Mouse (Mus musculus) forebrain, embryonic 15.5 days (tissue): Measurements from ENCODE around the gene Gm14391. TPM values are rescaled to one million over a fixed set of nuclear protein-coding genes. Genes with fewer than 3 reads are reported as not detected.
"Not testable (repeated sequence)": the region's sequence is repeated elsewhere in the genome, so short reads cannot be mapped to it uniquely, and the experiment has no call there.

Experiments used
- ATAC-seq: fragments of 200-750 bp; cut with Nextera tagmentation; replicated peaks from 2 replicates; pipeline ENCODE4 v1.8.0; 2017; ENCODE audit warnings: mild to moderate bottlenecking, moderate TSS enrichment, moderate library complexity
- H3K27ac ChIP-seq: fragments of 300-500 bp; sonication (generic); replicated peaks from 2 replicates; pipeline ENCODE4 v1.5.1; 2015; ENCODE audit warnings: mild to moderate bottlenecking, inconsistent platforms
- H3K27me3 ChIP-seq: fragments of 300-500 bp; sonication (generic); 2 replicates; pipeline ENCODE4 v1.6.1; 2015; ENCODE audit warnings: inconsistent platforms
- H3K36me3 ChIP-seq: fragments of 300-500 bp; sonication (generic); 2 replicates; pipeline ENCODE4 v1.6.1; 2015; ENCODE audit warnings: mild to moderate bottlenecking, inconsistent platforms
- H3K4me1 ChIP-seq: fragments of 300-500 bp; sonication (generic); 2 replicates; pipeline ENCODE4 v1.6.1; 2015; ENCODE audit warnings: inconsistent platforms
- H3K4me2 ChIP-seq: fragments of 300-500 bp; sonication (generic); replicated peaks from 2 replicates; pipeline ENCODE4 v1.6.1; 2015; ENCODE audit warnings: mild to moderate bottlenecking, inconsistent platforms
- H3K4me3 ChIP-seq: fragments of 300-500 bp; sonication (generic); 2 replicates; pipeline ENCODE4 v1.5.1; 2015; ENCODE audit warnings: mild to moderate bottlenecking, inconsistent platforms
- H3K9ac ChIP-seq: fragments of 300-500 bp; sonication (generic); replicated peaks from 2 replicates; pipeline ENCODE4 v1.6.1; 2015; ENCODE audit warnings: mild to moderate bottlenecking, inconsistent platforms
- H3K9me3 ChIP-seq: fragments of 300-500 bp; sonication (generic); 2 replicates; pipeline ENCODE4 v1.6.1; 2016; ENCODE audit warnings: inconsistent platforms
- WGBS: fragments of 180-500 bp; shearing (Covaris S2); methylation state at CpG from one replicate; pipeline ENCODE4 v1.1.7; 2015; ENCODE audit warnings: mixed read lengths; 5-methylcytosine and 5-hydroxymethylcytosine counted together
- polyA plus RNA-seq: library from polyadenylated mRNA; unstranded; fragments of >200 nt; fragmentation: Nextera tagmentation; extraction: Ambion mirVana; gene quantifications from 2 replicates; pipeline ENCODE4 v1.2.1, GENCODE M21; 2015

Gm14391 gene
- 4.5 and 7.5 TPM in 2 replicates for polyA plus RNA-seq

- H3K9ac ChIP-seq, H3K27me3 ChIP-seq, H3K9me3 ChIP-seq, ATAC-seq, H3K27ac ChIP-seq, H3K4me3 ChIP-seq, H3K4me2 ChIP-seq, H3K4me1 ChIP-seq, H3K36me3 ChIP-seq: not testable (repeated sequence)
- no CpG with 5 or more reads among the region's 7 CpGs for WGBS
These were observed at the start of gene Gm14391 for GRCm38 (mm10) chr2:175206732-175207131. Gene Gm14391, minus strand, starts transcription at chr2:175206917.

GRCm38 (mm10) chr2:175179008-175179407 is 27.7 kb downstream of the Gm14391 start:
- not testable (repeated sequence) for H3K36me3 ChIP-seq, H3K27ac ChIP-seq, H3K4me3 ChIP-seq, ATAC-seq, H3K9me3 ChIP-seq, H3K4me1 ChIP-seq, H3K27me3 ChIP-seq, H3K9ac ChIP-seq, H3K4me2 ChIP-seq
- 53% methylated on average over 1 of the region's 1 CpGs for WGBS

GRCm38 (mm10) chr2:175176312-175176711 is 30.4 kb downstream of the Gm14391 start:
- H3K27ac ChIP-seq = no peak overlapping the region
- no peaks in the 10 kb centered on the region for H3K4me1 ChIP-seq
- no peak overlapping the region for H3K4me2 ChIP-seq
- H3K36me3 ChIP-seq = no peaks in the 10 kb centered on the region
- H3K9me3 ChIP-seq = no peaks in the 10 kb centered on the region
- no peak overlapping the region for H3K4me3 ChIP-seq
- H3K9ac ChIP-seq = no peak overlapping the region
- WGBS = 86% methylated on average over 6 of the region's 6 CpGs
- no peaks in the 10 kb centered on the region for H3K27me3 ChIP-seq
- ATAC-seq = no peak

- H3K9me3 ChIP-seq, H3K4me2 ChIP-seq, H3K36me3 ChIP-seq, H3K27me3 ChIP-seq, H3K4me1 ChIP-seq, H3K27ac ChIP-seq, H3K9ac ChIP-seq, ATAC-seq, H3K4me3 ChIP-seq: not testable (repeated sequence)
- WGBS = 81% methylated on average over 12 of the region's 12 CpGs
These were observed 31.1 kb downstream of the Gm14391 start, which contains the start of gene Gm14443 for GRCm38 (mm10) chr2:175175401-175176180. Gene Gm14443, minus strand, starts transcription at chr2:175175871.

GRCm38 (mm10) chr2:175174058-175174457 is 32.7 kb downstream of the Gm14391 start:
- H3K9me3 ChIP-seq, H3K27me3 ChIP-seq, H3K4me2 ChIP-seq, H3K27ac ChIP-seq, H3K9ac ChIP-seq, H3K36me3 ChIP-seq, ATAC-seq, H3K4me1 ChIP-seq, H3K4me3 ChIP-seq: not testable (repeated sequence)
- 90% methylated on average over 2 of the region's 2 CpGs for WGBS

GRCm38 (mm10) chr2:175172906-175173595 is 33.7 kb downstream of the Gm14391 start:
- 86% methylated on average over 3 of the region's 3 CpGs for WGBS

GRCm38 (mm10) chr2:175172123-175172522 is 34.6 kb downstream of the Gm14391 start:
- 87% methylated on average over 3 of the region's 3 CpGs for WGBS
- no peaks in the 10 kb centered on the region for H3K4me1 ChIP-seq
- no peak for ATAC-seq
- H3K9me3 ChIP-seq = no peaks in the 10 kb centered on the region
- H3K4me3 ChIP-seq = no peak overlapping the region
- no peak overlapping the region for H3K9ac ChIP-seq
- no peaks in the 10 kb centered on the region for H3K36me3 ChIP-seq
- H3K27me3 ChIP-seq = no peaks in the 10 kb centered on the region
- no peak overlapping the region for H3K27ac ChIP-seq
- H3K4me2 ChIP-seq = no peak overlapping the region

More at GRCm38 (mm10) chr2:175172906-175173595, 33.7 kb downstream of the Gm14391 start:
- not testable (repeated sequence) for H3K4me2 ChIP-seq, H3K27me3 ChIP-seq, H3K4me3 ChIP-seq, H3K27ac ChIP-seq, H3K9me3 ChIP-seq, H3K9ac ChIP-seq, H3K4me1 ChIP-seq, H3K36me3 ChIP-seq, ATAC-seq

GRCm38 (mm10) chr2:175166870-175167269 is 39.8 kb downstream of the Gm14391 start:
- 87% methylated on average over 2 of the region's 2 CpGs for WGBS
- not testable (repeated sequence) for H3K4me3 ChIP-seq, H3K27ac ChIP-seq, H3K4me2 ChIP-seq, H3K4me1 ChIP-seq, H3K36me3 ChIP-seq, H3K9ac ChIP-seq, H3K9me3 ChIP-seq, H3K27me3 ChIP-seq, ATAC-seq

- not testable (repeated sequence) for H3K4me3 ChIP-seq, H3K27ac ChIP-seq, ATAC-seq, H3K4me2 ChIP-seq, H3K27me3 ChIP-seq, H3K9me3 ChIP-seq, H3K36me3 ChIP-seq, H3K4me1 ChIP-seq, H3K9ac ChIP-seq
- 95% methylated on average over 12 of the region's 12 CpGs for WGBS
These were observed 41.6 kb downstream of the Gm14391 start for GRCm38 (mm10) chr2:175165110-175165509.

- H3K36me3 ChIP-seq, H3K27ac ChIP-seq, H3K4me2 ChIP-seq, H3K4me3 ChIP-seq, H3K9me3 ChIP-seq, H3K27me3 ChIP-seq, H3K4me1 ChIP-seq, ATAC-seq, H3K9ac ChIP-seq: not testable (repeated sequence)
- whole genome bisulfite sequencing = 89% methylated on average over 4 of the region's 4 CpGs
These were observed 45.3 kb downstream of the Gm14391 start for GRCm38 (mm10) chr2:175161438-175161837.

GRCm38 (mm10) chr2:175158642-175159041 is 48.1 kb downstream of the Gm14391 start:
- Histone ChIP-seq H3K4me3 (no peak overlapping the region), H3K4me1 (no peaks in the 10 kb centered on the region), H3K27ac (no peak overlapping the region), H3K9ac (no peak overlapping the region), H3K9me3 (no peaks in the 10 kb centered on the region), H3K4me2 (no peak overlapping the region), H3K36me3 (no peaks in the 10 kb centered on the region), H3K27me3 (no peaks in the 10 kb centered on the region)
- 87% methylated on average over 3 of the region's 3 CpGs for WGBS
- no peak for ATAC-seq

GRCm38 (mm10) chr2:175156696-175157095 is 50.0 kb downstream of the Gm14391 start:
- no peak for ATAC-seq
- Histone ChIP-seq H3K36me3 (no peaks in the 10 kb centered on the region), H3K9ac (no peak overlapping the region), H3K4me1 (no peaks in the 10 kb centered on the region), H3K4me3 (no peak overlapping the region), H3K27ac (no peak overlapping the region), H3K4me2 (no peak overlapping the region), H3K27me3 (no peaks in the 10 kb centered on the region), H3K9me3 (no peaks in the 10 kb centered on the region)
- 94% methylated on average over 13 of the region's 13 CpGs for WGBS
